Mouse (Mus musculus) G1E (cell line): ENCODE measurements at regions not wholly inside any gene's neighbourhood (a gene's known extent, or its start where the extent isn't known, plus 50 kb on each side); places are given as distances from the start of the nearest gene placed in this dataset.

Source experiments
- ATAC-seq: 2 replicates; pipeline ENCODE4 v1.8.0; 2016; ENCODE audit warnings: mild to moderate bottlenecking; ENCODE audit not compliant: insufficient number of reproducible peaks, poor library complexity, low FRiP score, severe bottlenecking; ENCODE audit errors: extremely low read depth
- DNase-seq: peaks from one replicate; pipeline ENCODE4 v3.0.0; 2012; ENCODE audit warnings: low spot score
- H3K27me3 ChIP-seq: 2 replicates; pipeline ENCODE4 v1.6.1; 2012; ENCODE audit warnings: mild to moderate bottlenecking, low read length, inconsistent platforms; ENCODE audit not compliant: insufficient read depth
- H3K36me3 ChIP-seq: replicated peaks from 2 replicates; pipeline ENCODE3; 2012; ENCODE audit warnings: mild to moderate bottlenecking, inconsistent platforms
- H3K4me1 ChIP-seq: 2 replicates; pipeline ENCODE4 v1.6.1; 2012; ENCODE audit warnings: low read depth, low read length, inconsistent platforms, mixed read lengths; ENCODE audit not compliant: insufficient read depth
- H3K4me3 ChIP-seq: 2 replicates; pipeline ENCODE4 v1.5.1; 2012; ENCODE audit warnings: low read depth, mild to moderate bottlenecking, inconsistent platforms, low read length, moderate library complexity, mixed read lengths
- H3K9me3 ChIP-seq: replicated peaks from 2 replicates; pipeline ENCODE4 v1.6.1; 2012; ENCODE audit warnings: inconsistent platforms
- CTCF ChIP-seq: IDR thresholded peaks from 2 replicates; pipeline ENCODE4 v1.5.1; 2012; ENCODE audit warnings: low read depth, low read length, inconsistent platforms, mixed read lengths
- GATA1 ChIP-seq: IDR thresholded peaks from 2 replicates; pipeline ENCODE4 v1.6.1; 2012; ENCODE audit warnings: borderline replicate concordance, low read length, inconsistent platforms, mixed read lengths
- GATA2 ChIP-seq: IDR thresholded peaks from 2 replicates; pipeline ENCODE4 v1.6.1; 2012; ENCODE audit warnings: low read depth, low read length, inconsistent platforms, borderline replicate concordance
- POLR2AphosphoS5 ChIP-seq: IDR thresholded peaks from 2 replicates; pipeline ENCODE4 v1.6.1; 2012; ENCODE audit warnings: low read depth, low read length, inconsistent platforms; ENCODE audit not compliant: insufficient replicate concordance
- TAL1 ChIP-seq: conservative IDR thresholded peaks from 2 replicates; pipeline ENCODE4 v1.6.1; 2012; ENCODE audit warnings: low read depth, low read length, inconsistent platforms, mixed read lengths

DNA sequence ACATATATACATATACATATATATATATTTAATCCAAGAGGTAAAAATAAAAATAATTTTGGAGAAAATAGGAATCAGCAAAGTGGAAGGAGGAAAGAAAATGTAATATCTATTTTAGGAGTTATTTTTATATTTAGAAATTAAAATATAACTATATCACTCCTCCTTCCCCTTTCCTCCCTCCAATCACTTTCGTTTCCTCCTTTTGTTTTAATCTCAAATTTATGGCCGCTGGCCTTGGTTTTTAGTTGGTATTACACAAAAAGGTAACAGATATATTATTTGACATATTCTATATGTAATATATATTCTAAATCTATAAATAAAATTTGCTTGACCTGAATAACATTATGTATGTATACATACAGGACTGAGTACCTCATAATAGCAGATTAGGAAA, 93.1 kb upstream of the Vegfc start:
- DNase-seq (no peak), ATAC-seq (no peak)

DNA sequence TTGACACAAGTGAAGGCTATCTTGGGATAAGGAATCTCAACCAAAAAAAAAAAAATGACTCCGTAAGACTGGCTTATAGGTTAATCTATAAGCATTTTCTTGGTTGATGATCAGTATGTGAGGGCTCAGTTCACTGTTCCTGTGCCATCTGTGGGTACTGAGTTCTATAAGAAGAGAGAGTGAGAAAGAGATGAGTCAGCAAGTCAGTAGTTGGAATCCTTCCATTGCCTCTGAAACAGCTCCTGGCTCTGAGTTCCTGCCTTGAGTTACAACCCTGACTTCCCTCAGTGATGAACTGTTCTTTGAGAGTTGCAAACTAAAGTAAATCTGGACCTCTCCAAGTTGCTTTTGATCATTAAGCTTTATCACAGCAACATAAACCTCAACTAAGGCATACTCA, 91.7 kb upstream of the Vegfc start:
- no peak for ATAC-seq
- H3K4me3 ChIP-seq, result no peak overlapping the region
- H3K27me3 ChIP-seq, result no peaks in the 10 kb centered on the region
- no peaks in the 10 kb centered on the region for H3K4me1 ChIP-seq
- TF ChIP-seq CTCF (no peak), GATA2 (no peak), TAL1 (no peak), GATA1 (no peak), POLR2AphosphoS5 (no peak)
- H3K9me3 ChIP-seq, result no peaks in the 10 kb centered on the region
- H3K36me3 ChIP-seq, result no peaks in the 10 kb centered on the region
- no peak for DNase-seq

More for the DNA sequence above, 93.1 kb upstream of the Vegfc start:
- TF ChIP-seq GATA1 (no peak), CTCF (no peak), TAL1 (no peak), POLR2AphosphoS5 (no peak), GATA2 (no peak)
- Histone ChIP-seq H3K4me1 (no peaks in the 10 kb centered on the region), H3K36me3 (no peaks in the 10 kb centered on the region), H3K4me3 (no peak overlapping the region), H3K9me3 (no peaks in the 10 kb centered on the region), H3K27me3 (no peaks in the 10 kb centered on the region)

DNA sequence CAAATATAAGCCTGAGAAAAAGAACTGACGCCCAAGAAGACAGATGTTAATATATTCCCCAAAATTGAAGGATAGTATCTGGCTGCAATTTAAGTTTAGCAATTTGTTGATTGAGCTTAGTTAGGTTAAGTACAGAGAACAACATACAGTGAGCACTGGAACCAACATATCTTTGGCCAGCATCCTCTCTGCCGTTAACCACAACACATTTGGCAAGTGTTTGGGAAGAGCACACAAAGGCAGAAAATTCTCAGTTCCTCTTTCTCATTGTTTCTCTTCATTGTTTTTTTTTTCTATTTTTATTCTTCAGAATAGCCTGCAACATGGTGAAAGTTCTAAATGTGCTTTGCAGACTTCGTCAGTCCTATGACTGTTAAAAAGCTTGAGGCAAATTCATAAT, 83.2 kb upstream of the Vegfc start:
- DNase-seq (no peak), ATAC-seq (no peak)
- H3K9me3 ChIP-seq, result no peaks in the 10 kb centered on the region

DNA sequence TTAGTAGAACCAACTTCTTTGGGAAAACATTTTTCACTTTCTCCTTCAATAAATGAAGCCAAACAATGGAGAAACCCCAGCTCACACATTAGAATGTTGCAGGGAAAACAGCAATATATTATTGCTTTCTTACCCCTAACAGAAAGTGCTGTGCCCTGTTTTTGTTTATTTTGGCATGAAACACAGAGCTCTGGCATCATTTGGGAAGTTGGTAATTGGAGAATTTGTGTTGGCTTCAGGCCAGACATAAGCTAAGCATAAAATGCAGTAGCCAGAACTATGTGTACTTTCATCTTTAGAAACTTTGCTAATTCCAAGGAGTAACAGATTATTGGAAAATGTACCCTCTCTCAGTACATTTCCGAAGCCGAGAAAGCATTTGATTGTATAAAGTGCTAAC, 79.9 kb upstream of the Vegfc start:
- no peak for TF ChIP-seq POLR2AphosphoS5
- no peak for TF ChIP-seq GATA2
- TF ChIP-seq GATA1, result no peak
- no peak for TF ChIP-seq TAL1
- TF ChIP-seq CTCF, result no peak
- DNase-seq, result no peak
- H3K4me3 ChIP-seq, result no peak overlapping the region
- H3K4me1 ChIP-seq, result no peaks in the 10 kb centered on the region
- no peaks in the 10 kb centered on the region for H3K9me3 ChIP-seq
- no peaks in the 10 kb centered on the region for H3K36me3 ChIP-seq
- no peaks in the 10 kb centered on the region for H3K27me3 ChIP-seq
- no peak for ATAC-seq

More for the DNA sequence above, 83.2 kb upstream of the Vegfc start:
- Histone ChIP-seq H3K27me3 (no peaks in the 10 kb centered on the region), H3K36me3 (no peaks in the 10 kb centered on the region), H3K4me1 (no peaks in the 10 kb centered on the region), H3K4me3 (no peak overlapping the region)
- TF ChIP-seq GATA2 (no peak), POLR2AphosphoS5 (no peak), TAL1 (no peak), GATA1 (no peak), CTCF (no peak)

DNA sequence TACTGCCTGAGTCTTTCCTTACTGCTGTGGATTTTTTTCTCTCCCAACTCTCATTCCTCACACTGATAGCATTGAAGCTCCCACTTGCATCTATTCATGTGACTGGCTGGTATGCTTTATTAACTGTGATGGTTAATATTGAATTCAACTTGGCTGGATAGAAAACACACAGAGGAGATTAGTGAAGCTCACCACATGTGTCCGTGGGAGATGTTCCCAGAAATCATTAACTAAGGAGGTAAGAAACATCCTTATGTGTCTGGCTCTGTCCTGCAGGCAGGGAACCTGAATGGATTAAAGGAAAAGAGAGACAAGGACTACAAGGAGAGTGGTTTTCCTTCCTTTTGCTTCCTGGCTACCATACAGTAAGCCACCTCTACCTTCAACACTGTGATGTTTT, 74.5 kb upstream of the Vegfc start:
- no peak for ATAC-seq
- H3K4me3 ChIP-seq, result no peak overlapping the region
- no peaks in the 10 kb centered on the region for H3K36me3 ChIP-seq
- TF ChIP-seq POLR2AphosphoS5 (no peak), CTCF (no peak), GATA1 (no peak), GATA2 (no peak), TAL1 (no peak)
- H3K27me3 ChIP-seq, result no peaks in the 10 kb centered on the region
- H3K9me3 ChIP-seq, result no peaks in the 10 kb centered on the region
- no peaks in the 10 kb centered on the region for H3K4me1 ChIP-seq
- DNase-seq, result no peak

DNA sequence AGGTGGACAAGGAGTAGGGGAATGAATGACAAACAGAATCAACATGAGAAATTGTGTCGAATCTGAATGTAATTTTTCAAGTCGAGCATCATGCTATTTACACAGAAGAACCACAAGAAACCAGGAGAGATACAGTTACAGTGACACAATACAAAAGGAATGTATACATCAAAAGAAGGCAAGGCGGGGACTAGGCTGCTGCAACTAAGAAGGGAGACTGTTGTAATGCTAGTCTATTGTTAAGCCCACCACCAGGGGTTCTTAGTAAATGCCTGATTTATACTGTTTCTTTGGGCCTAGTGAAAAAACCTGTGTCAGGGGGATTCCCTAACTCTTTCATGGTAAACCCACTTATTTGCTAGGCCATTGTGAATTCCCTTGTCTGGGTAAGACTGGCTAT, 63.3 kb upstream of the Vegfc start:
- no peak for TF ChIP-seq GATA1
- TF ChIP-seq GATA2, result no peak
- no peak for TF ChIP-seq CTCF
- TF ChIP-seq POLR2AphosphoS5, result no peak
- DNase-seq (no peak), ATAC-seq (no peak)
- H3K4me3 ChIP-seq, result no peak overlapping the region
- no peaks in the 10 kb centered on the region for H3K36me3 ChIP-seq
- H3K9me3 ChIP-seq, result no peaks in the 10 kb centered on the region
- no peaks in the 10 kb centered on the region for H3K27me3 ChIP-seq
- no peaks in the 10 kb centered on the region for H3K4me1 ChIP-seq

DNA sequence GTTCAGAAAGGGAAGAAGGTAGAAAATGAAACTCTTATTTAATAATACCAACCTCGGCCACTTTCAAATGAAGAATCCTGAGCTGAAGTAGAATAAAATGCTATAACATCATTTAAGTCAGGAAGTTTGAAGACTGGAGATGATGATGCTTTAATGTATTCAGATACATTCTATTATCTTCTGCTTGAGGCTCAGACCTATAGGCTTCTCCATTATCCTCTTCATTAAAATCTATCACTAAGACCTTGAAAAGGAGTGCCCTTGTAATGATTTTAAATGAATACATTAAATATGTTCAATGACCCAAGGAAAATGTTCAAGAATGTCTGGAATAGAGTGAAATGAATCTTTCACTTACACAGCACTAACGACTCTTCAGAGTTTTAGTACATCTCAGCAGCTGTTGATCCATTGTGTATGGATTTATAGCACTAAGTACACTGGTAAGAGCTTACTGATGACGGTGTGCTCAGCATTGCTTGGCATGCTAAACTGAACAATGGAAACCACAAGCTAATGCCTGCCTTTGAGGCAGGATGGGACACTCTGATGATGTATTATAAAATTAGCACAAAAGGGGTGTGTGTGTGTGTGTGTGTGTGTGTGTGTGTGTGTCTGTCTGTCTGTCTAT, 58.8 kb upstream of the Vegfc start:
- Histone ChIP-seq H3K9me3 (no peaks in the 10 kb centered on the region), H3K4me1 (no peaks in the 10 kb centered on the region), H3K4me3 (no peak overlapping the region), H3K36me3 (no peaks in the 10 kb centered on the region), H3K27me3 (no peaks in the 10 kb centered on the region)
- ATAC-seq (no peak), DNase-seq (no peak)
- no peak for TF ChIP-seq TAL1
- TF ChIP-seq GATA1, result no peak
- no peak for TF ChIP-seq CTCF
- TF ChIP-seq GATA2, result no peak
- no peak for TF ChIP-seq POLR2AphosphoS5
